Mouse (Mus musculus) CH12.LX (cell line): Measurements from ENCODE around the gene Wdcp. TPM values are rescaled to one million over a fixed set of nuclear protein-coding genes. Genes with fewer than 3 reads are reported as not detected.

Source experiments
- DNase-seq: peaks from one replicate; pipeline ENCODE4 v3.0.0-alpha.2; 2013; ENCODE audit errors: extremely low read depth
- H3K27ac ChIP-seq: 2 replicates; pipeline ENCODE4 v1.5.1; 2012; ENCODE audit warnings: low read depth, mild to moderate bottlenecking, control low read depth, moderate library complexity; ENCODE audit not compliant: insufficient read depth
- H3K27me3 ChIP-seq: replicated peaks from 2 replicates; pipeline ENCODE3; 2012; ENCODE audit warnings: inconsistent platforms
- H3K36me3 ChIP-seq, 2 experiments: replicated peaks in 1 of 2; 2 replicates each; pipeline versions ENCODE3 to v1.6.1; 2012; ENCODE audit warnings: inconsistent platforms in 1 of 2, low read length in 1 of 2, mild to moderate bottlenecking in 1 of 2, mixed read lengths in 1 of 2, moderate library complexity in 1 of 2; ENCODE audit not compliant: control insufficient read depth in 1 of 2, insufficient read depth in 1 of 2
- H3K4me1 ChIP-seq, 2 experiments: 2 replicates each; pipeline ENCODE4 v1.6.1; 2012; ENCODE audit warnings: inconsistent platforms in 1 of 2, moderate library complexity in 1 of 2; ENCODE audit not compliant: insufficient read depth in 2 of 2, control insufficient read depth in 1 of 2
- H3K4me2 ChIP-seq: 2 replicates; pipeline ENCODE4 v1.6.1; 2012; ENCODE audit warnings: low read depth, mild to moderate bottlenecking, control low read depth; ENCODE audit not compliant: poor library complexity, insufficient read depth, severe bottlenecking
- H3K4me3 ChIP-seq, 3 experiments: fragments of 150-350 bp in 1 of 3; sonication (generic) in 1 of 3; replicated peaks in 1 of 3; 2 replicates each; pipeline versions ENCODE3 to v1.5.1; 2011 to 2012; ENCODE audit warnings: low read depth in 2 of 3, low read length in 2 of 3, mild to moderate bottlenecking in 2 of 3, moderate library complexity in 2 of 3, control low read depth in 1 of 3, improper control_type of control experiment in 1 of 3, inconsistent platforms in 1 of 3, mixed read lengths in 1 of 3; ENCODE audit not compliant: poor library complexity in 1 of 3
- H3K79me2 ChIP-seq: replicated peaks from 2 replicates; pipeline ENCODE4 v1.6.1; 2012; ENCODE audit warnings: mild to moderate bottlenecking, moderate library complexity; ENCODE audit not compliant: control insufficient read depth, poor library complexity, insufficient read depth, severe bottlenecking; ENCODE audit errors: extremely low read depth
- H3K9ac ChIP-seq: 2 replicates; pipeline ENCODE4 v1.6.1; 2012; ENCODE audit warnings: low read depth, mild to moderate bottlenecking, control low read depth, moderate library complexity; ENCODE audit not compliant: insufficient read depth
- H3K9me3 ChIP-seq: replicated peaks from 2 replicates; pipeline ENCODE3; 2012; ENCODE audit warnings: low read length, inconsistent platforms, mixed read lengths
- EP300 ChIP-seq: IDR thresholded peaks from 2 replicates; pipeline ENCODE4 v1.6.1; 2011; ENCODE audit warnings: low read length, improper control_type of control experiment
- ETS1 ChIP-seq: conservative IDR thresholded peaks from 2 replicates; pipeline ENCODE4 v1.6.1; 2012; ENCODE audit warnings: low read depth, mild to moderate bottlenecking, inconsistent platforms, low read length, improper control_type of control experiment, moderate library complexity
- HCFC1 ChIP-seq: IDR thresholded peaks from 2 replicates; pipeline ENCODE4 v1.6.1; 2012; ENCODE audit warnings: low read depth, mild to moderate bottlenecking, inconsistent platforms, low read length, improper control_type of control experiment
- JUN ChIP-seq: IDR thresholded peaks from 2 replicates; pipeline ENCODE4 v1.6.1; 2011; ENCODE audit warnings: low read depth, mild to moderate bottlenecking, low read length, improper control_type of control experiment, moderate library complexity; ENCODE audit not compliant: insufficient read depth
- MAFK ChIP-seq: IDR thresholded peaks from 2 replicates; pipeline ENCODE4 v1.6.1; 2011; ENCODE audit warnings: low read length, improper control_type of control experiment; ENCODE audit not compliant: insufficient replicate concordance
- MAX ChIP-seq: IDR thresholded peaks from 2 replicates; pipeline ENCODE4 v1.6.1; 2011; ENCODE audit warnings: low read length, improper control_type of control experiment
- MYC ChIP-seq: IDR thresholded peaks from 2 replicates; pipeline ENCODE4 v1.6.1; 2011; ENCODE audit warnings: low read depth, mild to moderate bottlenecking, improper control_type of control experiment, low read length
- NELFE ChIP-seq: IDR thresholded peaks from 2 replicates; pipeline ENCODE4 v1.6.1; 2011; ENCODE audit warnings: low read depth, low read length, improper control_type of control experiment
- PAX5 ChIP-seq: IDR thresholded peaks from 2 replicates; pipeline ENCODE4 v1.6.1; 2012; ENCODE audit warnings: low read length, inconsistent platforms, mixed read lengths
- RAD21 ChIP-seq: IDR thresholded peaks from 2 replicates; pipeline ENCODE4 v1.6.1; 2011; ENCODE audit warnings: low read depth, mild to moderate bottlenecking, low read length, improper control_type of control experiment, moderate library complexity
- RCOR1 ChIP-seq: conservative IDR thresholded peaks from 2 replicates; pipeline ENCODE4 v1.6.1; 2012; ENCODE audit warnings: low read depth, mild to moderate bottlenecking, inconsistent platforms, low read length, improper control_type of control experiment
- SIN3A ChIP-seq: IDR thresholded peaks from 2 replicates; pipeline ENCODE4 v1.6.1; 2012; ENCODE audit warnings: low read length, improper control_type of control experiment, inconsistent platforms
- TCF12 ChIP-seq: IDR thresholded peaks from 2 replicates; pipeline ENCODE4 v1.6.1; 2014; ENCODE audit warnings: low read depth, mild to moderate bottlenecking, inconsistent platforms, low read length, improper control_type of control experiment
- USF2 ChIP-seq: conservative IDR thresholded peaks from 2 replicates; pipeline ENCODE4 v1.6.1; 2011; ENCODE audit warnings: low read depth, low read length, improper control_type of control experiment
- ZNF384 ChIP-seq: IDR thresholded peaks from 2 replicates; pipeline ENCODE4 v1.6.1; 2012; ENCODE audit warnings: low read depth, low read length, improper control_type of control experiment, inconsistent platforms
- dilution Hi-C: fragments of 300-500 bp; cut with MboI; formaldehyde crosslinking; loops from 2 replicates; pipeline ENCODE4 v1.14.3; 2020; ENCODE audit warnings: low sequenced_read_pairs; ENCODE audit not compliant: extremely low pct_unique_long_range_greater_than_20kb, extremely low pct_ligation_motif_present
- in situ Hi-C: fragments of 300-500 bp; cut with MboI; formaldehyde crosslinking; loops from 3 replicates; pipeline ENCODE4 v1.14.3; 2019; ENCODE audit warnings: low sequenced_read_pairs, low pct_ligation_motif_present, low pct_unique_long_range_greater_than_20kb, mixed read lengths
- polyA plus RNA-seq: library from polyadenylated mRNA; unstranded; fragments of >175 nt; gene quantifications from 2 replicates; pipeline ENCODE4 v1.2.1, GENCODE M21; 2012; ENCODE audit warnings: low read depth; ENCODE audit not compliant: insufficient read length
- total RNA-seq, 2 experiments: library from RNA; depleted of rRNA; stranded (reverse); fragments of 300-350 nt in 1 of 2; fragments of >200 nt in 1 of 2; gene quantifications; 2 replicates each; pipeline ENCODE4 v1.2.3; 2012 to 2014

Gene Wdcp
- total and polyA plus RNA-seq, 3 experiments, result 8.9 to 31.3 (median 18.9) TPM

DNA sequence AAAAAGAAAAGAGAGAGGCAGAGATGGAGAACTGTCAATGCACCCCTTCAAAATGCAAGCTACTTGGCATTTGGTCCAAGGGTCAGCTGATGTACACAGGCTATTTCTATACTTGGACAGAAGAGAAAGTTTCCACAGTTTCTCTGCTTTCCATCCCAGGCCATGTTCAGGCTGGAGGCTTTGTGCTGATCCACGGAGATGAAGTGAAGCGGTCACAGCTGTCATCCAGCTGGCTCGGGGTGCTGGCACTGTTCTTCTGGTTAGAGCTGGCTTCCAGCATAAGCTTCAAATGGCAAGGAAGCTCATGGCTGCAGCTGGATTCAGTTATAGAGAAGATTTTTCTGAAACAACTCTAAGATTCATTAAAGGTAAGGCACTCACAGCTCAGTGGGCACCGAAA is 29.5 kb upstream of the Wdcp start:
- Histone ChIP-seq H3K4me2 (no peak overlapping the region), H3K4me1 (peaks cover 0 to 8% of the 10 kb centered on the region in 2 experiments; a peak in 2 of 4 replicates), H3K79me2 (peaks cover 10% of the 10 kb centered on the region), H3K27ac (no peak overlapping the region), H3K9ac (no peak overlapping the region), H3K4me3 (no peak overlapping the region), H3K36me3 (no peaks in the 10 kb centered on the region), H3K9me3 (no peaks in the 10 kb centered on the region), H3K27me3 (peaks cover 2% of the 10 kb centered on the region)
- dilution Hi-C loops (no loop called here), in situ Hi-C loops (no loop called here)
- DNase-seq, result no peak
- TF ChIP-seq RAD21 (no peak), TCF12 (no peak), HCFC1 (no peak), ETS1 (no peak), RCOR1 (no peak), PAX5 (no peak), NELFE (no peak)

DNA sequence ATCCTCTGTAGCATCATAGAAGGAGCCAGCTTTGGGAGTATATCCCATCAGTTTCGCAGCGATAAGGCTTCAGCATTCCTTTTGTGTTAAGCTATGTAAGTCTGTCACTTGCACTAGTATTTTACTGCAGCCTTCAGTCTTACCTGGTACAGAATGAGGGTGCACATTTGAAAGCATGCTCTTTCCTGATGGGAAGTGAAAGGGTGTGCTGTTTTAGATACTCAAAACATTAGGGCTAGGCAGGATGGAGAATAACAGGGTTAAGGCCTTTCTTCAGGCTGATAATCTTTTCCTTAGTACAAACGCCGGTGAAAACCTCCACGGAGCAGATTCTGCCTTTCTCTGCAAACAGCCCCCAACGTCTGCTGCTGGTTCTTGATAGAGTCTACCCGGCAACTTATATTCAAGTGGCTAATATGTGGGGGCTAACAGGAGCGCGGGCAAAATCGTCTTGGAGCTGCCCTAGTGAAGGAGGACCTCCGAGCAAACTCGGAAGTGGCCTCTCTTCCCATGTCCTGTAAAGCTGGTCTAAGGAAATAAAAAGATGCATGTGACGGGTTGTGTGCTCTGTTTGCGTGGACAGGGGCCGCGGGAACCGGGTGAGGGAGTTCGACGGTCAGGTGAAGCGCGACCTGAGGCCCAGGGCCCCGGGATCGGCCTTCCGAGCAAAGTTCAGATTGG is 26.3 kb upstream of the Wdcp start:
- H3K36me3 ChIP-seq, result peaks cover 7 to 24% of the 10 kb centered on the region in 2 experiments
- H3K79me2 ChIP-seq, result peaks cover 24% of the 10 kb centered on the region
- no peak for DNase-seq
- peak overlapping the region; percentile 36 for H3K9ac ChIP-seq
- H3K27me3 ChIP-seq, result no peaks in the 10 kb centered on the region
- H3K4me2 ChIP-seq, result peak overlapping the region; percentile 25
- H3K4me1 ChIP-seq, result peaks cover 0 to 13% of the 10 kb centered on the region in 2 experiments; a peak in 2 of 4 replicates
- TF ChIP-seq SIN3A (peak; percentile 17; the same call in 1 of the 2 replicates), USF2 (no peak), EP300 (no peak), MYC (no peak), MAX (peak; percentile 52; the same call in 1 of the 2 replicates), ZNF384 (no peak), JUN (no peak), MAFK (no peak)
- peak overlapping the region; percentile 57 to 72 (median 63) for H3K4me3 ChIP-seq
- H3K9me3 ChIP-seq, result no peaks in the 10 kb centered on the region
- no peak overlapping the region for H3K27ac ChIP-seq
- dilution Hi-C loops (no loop called here), in situ Hi-C loops (no loop called here)
